ENCODE assay signal across 13 mouse cellular contexts in genomic region chr11:36802208-36802631, GRCm38 (mm10).
DNase-seq lines count a peak whose midpoint lies in the region; ATAC-seq and TF ChIP-seq lines count a peak whose summit lies in the region.
"Had no signal": no experiment of that assay in that cellular context is flagged by ENCODE, and none has a peak within 500 bp of the region (broad histone marks: within the 10 kb centered on the region; RNA-seq: fewer than 3 reads in every experiment).

No protein-coding gene starts in this region.

- no peak for ATAC-seq in forebrain, embryonic 13.5 days
- 0 out of 2 replicates have a peak, but pooled peaks have one; percentile 24 for ATAC-seq in lung, embryonic 14.5 days (ENCODE audit: insufficient read depth)
- peak; percentile 20; the same call in 1 of the 2 replicates for ATAC-seq in forebrain, postnatal 0 days
- ATAC-seq in midbrain, embryonic 16.5 days, result peak; percentile 75; the same call in 1 of the 2 replicates
- ATAC-seq: intestine, postnatal 0 days had no signal

- no peak for TF ChIP-seq CTCF in lung, embryonic 14.5 days (IDR thresholded peaks at IDR 0.05; ENCODE audit: low read depth)
- no peak for TF ChIP-seq CTCF in forebrain, postnatal 0 days (IDR thresholded peaks at IDR 0.05; ENCODE audit: low read depth)

- no peaks in the 10 kb centered on the region for H3K9me3 ChIP-seq in forebrain, embryonic 13.5 days (replicated peaks)
- H3K9me3 ChIP-seq in forebrain, embryonic 10.5 days, result no peaks in the 10 kb centered on the region
- no peaks in the 10 kb centered on the region for H3K9me3 ChIP-seq in lung, embryonic 14.5 days (ENCODE audit: low read depth, low read length)
- H3K9me3 ChIP-seq in forebrain, postnatal 0 days (ENCODE audit: low read length), result no peaks in the 10 kb centered on the region
- H3K9me3 ChIP-seq in midbrain, embryonic 16.5 days (replicated peaks; ENCODE audit: control insufficient read depth, low read length, poor library complexity, severe bottlenecking), result no peaks in the 10 kb centered on the region

- no peak for DNase-seq in forebrain, embryonic 10.5 days (ENCODE audit: extremely low spot score, low spot score)
- DNase-seq in lung, embryonic 14.5 days, result peak; percentile 4
- DNase-seq in lung, postnatal 25 days (ENCODE audit: low spot score), result no peak
- DNase-seq in forebrain, postnatal 0 days, result peak; percentile 35
- DNase-seq in kidney, postnatal 4 days, result no peak
- DNase-seq in testis, postnatal 14 days (ENCODE audit: low spot score), result no peak
- DNase-seq: adrenal gland, adult 2 months; cerebellum, adult 2 months; gastrocnemius, postnatal 14 days; thymus, postnatal 25 days had no signal

- no peaks in the 10 kb centered on the region for H3K36me3 ChIP-seq in forebrain, embryonic 13.5 days (ENCODE audit: poor library complexity, severe bottlenecking)
- no peaks in the 10 kb centered on the region for H3K36me3 ChIP-seq in forebrain, embryonic 10.5 days (replicated peaks)
- H3K36me3 ChIP-seq in lung, embryonic 14.5 days (ENCODE audit: insufficient read depth), result no peaks in the 10 kb centered on the region
- no peaks in the 10 kb centered on the region for H3K36me3 ChIP-seq in forebrain, postnatal 0 days (ENCODE audit: insufficient read depth)
- H3K36me3 ChIP-seq in midbrain, embryonic 16.5 days (ENCODE audit: control insufficient read depth, insufficient read depth, low read length), result no peaks in the 10 kb centered on the region

- H3K27me3 ChIP-seq in forebrain, embryonic 13.5 days, result no peaks in the 10 kb centered on the region
- no peaks in the 10 kb centered on the region for H3K27me3 ChIP-seq in forebrain, embryonic 10.5 days (ENCODE audit: poor library complexity, severe bottlenecking)
- H3K27me3 ChIP-seq in lung, embryonic 14.5 days (ENCODE audit: insufficient read depth, low read length), result no peaks in the 10 kb centered on the region
- no peaks in the 10 kb centered on the region for H3K27me3 ChIP-seq in forebrain, postnatal 0 days (ENCODE audit: insufficient read depth, low read length)
- no peaks in the 10 kb centered on the region for H3K27me3 ChIP-seq in midbrain, embryonic 16.5 days (ENCODE audit: control insufficient read depth, insufficient read depth, low read depth, low read length)

- H3K9ac ChIP-seq in forebrain, embryonic 13.5 days, result no peak overlapping the region
- no peak overlapping the region for H3K9ac ChIP-seq in lung, embryonic 14.5 days
- H3K9ac ChIP-seq in forebrain, postnatal 0 days, result no peak overlapping the region
- 0 out of 2 replicates have a peak overlapping the region, but pooled peaks have one; percentile 25 for H3K9ac ChIP-seq in midbrain, embryonic 16.5 days (ENCODE audit: low read depth, low read length)

- peaks cover 10% of the 10 kb centered on the region for H3K4me1 ChIP-seq in forebrain, embryonic 13.5 days
- H3K4me1 ChIP-seq in forebrain, embryonic 10.5 days, result peaks cover 13% of the 10 kb centered on the region
- H3K4me1 ChIP-seq in lung, embryonic 14.5 days (ENCODE audit: insufficient read depth), result peaks cover 3% of the 10 kb centered on the region; the same call in 1 of the 2 replicates
- H3K4me1 ChIP-seq in forebrain, postnatal 0 days (ENCODE audit: insufficient read depth), result peaks cover 12% of the 10 kb centered on the region; the same call in 1 of the 2 replicates
- H3K4me1 ChIP-seq in midbrain, embryonic 16.5 days (ENCODE audit: control insufficient read depth, insufficient read depth, low read length), result peaks cover 7% of the 10 kb centered on the region

- H3K27ac ChIP-seq in forebrain, embryonic 13.5 days, result no peak overlapping the region
- H3K27ac ChIP-seq in forebrain, embryonic 10.5 days, result no peak overlapping the region
- H3K27ac ChIP-seq in lung, embryonic 14.5 days (ENCODE audit: low read depth), result no peak overlapping the region
- no peak overlapping the region for H3K27ac ChIP-seq in forebrain, postnatal 0 days (ENCODE audit: low read depth, low read length)
- peak overlapping the region; percentile 65 for H3K27ac ChIP-seq in midbrain, embryonic 16.5 days (ENCODE audit: low read length)

- peak overlapping the region; percentile 23 for H3K4me2 ChIP-seq in forebrain, embryonic 13.5 days
- H3K4me2 ChIP-seq in lung, embryonic 14.5 days, result no peak overlapping the region
- H3K4me2 ChIP-seq in forebrain, postnatal 0 days (ENCODE audit: low read depth), result peak overlapping the region; percentile 25
- H3K4me2 ChIP-seq in midbrain, embryonic 16.5 days (ENCODE audit: low read length), result peak overlapping the region; percentile 25

- H3K4me3 ChIP-seq in forebrain, embryonic 13.5 days, result no peak overlapping the region
- H3K4me3 ChIP-seq in forebrain, embryonic 10.5 days, result no peak overlapping the region
- no peak overlapping the region for H3K4me3 ChIP-seq in lung, embryonic 14.5 days (ENCODE audit: low read depth, low read length)
- no peak overlapping the region; the same call in 1 of the 2 replicates for H3K4me3 ChIP-seq in forebrain, postnatal 0 days (ENCODE audit: low read depth, low read length)
- H3K4me3 ChIP-seq in midbrain, embryonic 16.5 days (ENCODE audit: low read depth, low read length), result no peak overlapping the region

- WGBS in forebrain, embryonic 13.5 days, result 36% methylated on average over 8 of the region's 8 CpGs
- WGBS in forebrain, embryonic 10.5 days, result 77% methylated on average over 8 of the region's 8 CpGs
- 30% methylated on average over 8 of the region's 8 CpGs for WGBS in lung, embryonic 14.5 days
- WGBS in forebrain, postnatal 0 days, result 26% methylated on average over 8 of the region's 8 CpGs
- WGBS in midbrain, embryonic 16.5 days, result 24% methylated on average over 8 of the region's 8 CpGs

Comparison
In these comparisons a context has a peak if more than half of its experiments do, and no peak if none do; other contexts are left out.
1. DNase-seq: peak in lung, embryonic 14.5 days (single experiment) and forebrain, postnatal 0 days (single experiment); none in forebrain, embryonic 10.5 days (single experiment), lung, postnatal 25 days (single experiment), kidney, postnatal 4 days (0 of 2) and testis, postnatal 14 days (single experiment).